28 mouse cellular contexts compared by ENCODE assay signal in genomic region chr9:103430431-103431220, GRCm38 (mm10). TPM values are rescaled to one million over a fixed set of nuclear protein-coding genes. Genes with fewer than 3 reads are reported as not detected.
A peak's percentile ranks its signal among the peaks of the same experiment; 100 is the strongest.
DNase-seq lines count a peak whose midpoint lies in the region; ATAC-seq and TF ChIP-seq lines count a peak whose summit lies in the region.
"Had no signal": no experiment of that assay in that cellular context is flagged by ENCODE, and none has a peak within 500 bp of the region (broad histone marks: within the 10 kb centered on the region; RNA-seq: fewer than 3 reads in every experiment).

No protein-coding gene starts in this region.

- no peaks in the 10 kb centered on the region for H3K79me2 ChIP-seq in heart, adult 2 months (replicated peaks; ENCODE audit: control insufficient read depth, insufficient read depth, low read length)

- peaks cover 2% of the 10 kb centered on the region; the same call in 1 of the 2 replicates for H3K4me1 ChIP-seq in heart, adult 2 months (ENCODE audit: control insufficient read depth, insufficient read depth, low read length)
- peaks cover 46% of the 10 kb centered on the region for H3K4me1 ChIP-seq in heart, postnatal 0 days (ENCODE audit: control insufficient read depth, insufficient read depth)
- peaks cover 5% of the 10 kb centered on the region for H3K4me1 ChIP-seq in forebrain, embryonic 16.5 days (replicated peaks; ENCODE audit: control insufficient read depth, insufficient read depth, low read length)

- intact Hi-C loops in gastrocnemius, adult 2 months (cut with DNase I) = loop anchor here (5.0 kb wide), 2 partner anchors 33 to 63 kb away; partner anchors contain the start of gene Cdv3
- intact Hi-C loops in gastrocnemius, postnatal 36 days (cut with DNase I) = loop anchor here (5.0 kb wide), 1 partner anchor 33 kb away; no protein-coding TSS in a partner anchor
- intact Hi-C loops in heart, adult 2 months (cut with DNase I) = no loop called here
- intact Hi-C loops in heart, postnatal 36 days (cut with DNase I) = no loop called here

- TF ChIP-seq EP300 in heart, adult 2 months (IDR thresholded peaks at IDR 0.05; ENCODE audit: insufficient read depth, low read depth, low read length) = no peak
- no peak for TF ChIP-seq EP300 in heart, postnatal 0 days (IDR thresholded peaks at IDR 0.05; ENCODE audit: low read depth)

- H3K4me2 ChIP-seq in heart, postnatal 0 days (ENCODE audit: low read depth, low read length) = no peak overlapping the region
- no peak overlapping the region for H3K4me2 ChIP-seq in forebrain, embryonic 16.5 days (ENCODE audit: low read length)
- H3K4me2 ChIP-seq: embryonic facial prominence, embryonic 13.5 days; forebrain, embryonic 12.5 days; forebrain, embryonic 15.5 days; hindbrain, embryonic 12.5 days; hindbrain, embryonic 15.5 days had no signal

- H3K9ac ChIP-seq in heart, adult 2 months (ENCODE audit: low read depth, low read length) = no peak overlapping the region
- H3K9ac ChIP-seq in heart, postnatal 0 days (replicated peaks; ENCODE audit: low read depth, low read length) = no peak overlapping the region
- H3K9ac ChIP-seq in forebrain, embryonic 16.5 days (replicated peaks; ENCODE audit: low read depth, low read length) = no peak overlapping the region
- H3K9ac ChIP-seq: embryonic facial prominence, embryonic 13.5 days; forebrain, embryonic 12.5 days; forebrain, embryonic 15.5 days; hindbrain, embryonic 12.5 days; hindbrain, embryonic 15.5 days had no signal

- no peak for TF ChIP-seq POLR2A in heart, adult 2 months (IDR thresholded peaks at IDR 0.05; ENCODE audit: insufficient read depth, low read depth, low read length)

- WGBS in heart, adult 2 months = 62% methylated on average over 13 of the region's 13 CpGs
- 52% methylated on average over 13 of the region's 13 CpGs for WGBS in heart, postnatal 0 days
- 88% methylated on average over 13 of the region's 13 CpGs for WGBS in forebrain, embryonic 16.5 days

- no peaks in the 10 kb centered on the region for H3K9me3 ChIP-seq in heart, postnatal 0 days (replicated peaks; ENCODE audit: control insufficient read depth, low read length)
- H3K9me3 ChIP-seq in forebrain, embryonic 16.5 days (ENCODE audit: control insufficient read depth, low read length) = no peaks in the 10 kb centered on the region
- H3K9me3 ChIP-seq: embryonic facial prominence, embryonic 10.5 days; embryonic facial prominence, embryonic 13.5 days; forebrain, embryonic 12.5 days; forebrain, embryonic 15.5 days; hindbrain, embryonic 12.5 days; hindbrain, embryonic 15.5 days had no signal

- ATAC-seq in heart, postnatal 0 days (ENCODE audit: insufficient read depth, low read depth) = peak; percentile 30; the same call in 1 of the 2 replicates
- no peak for ATAC-seq in forebrain, embryonic 16.5 days
- ATAC-seq: activated CD4-positive, CD25-positive, alpha-beta regulatory T cell, adult 4 months; CD4-positive, CD25-positive, alpha-beta regulatory T cell, adult 4 months; forebrain, embryonic 15.5 days; intestine, postnatal 0 days had no signal

- TF ChIP-seq CTCF in gastrocnemius, adult 2 months (IDR thresholded peaks at IDR 0.05) = no peak
- no peak for TF ChIP-seq CTCF in heart, adult 2 months (IDR thresholded peaks at IDR 0.05)
- no peak for TF ChIP-seq CTCF in heart, postnatal 0 days (IDR thresholded peaks at IDR 0.05; ENCODE audit: low read depth)

- no peaks in the 10 kb centered on the region for H3K27me3 ChIP-seq in heart, adult 2 months (ENCODE audit: control insufficient read depth, insufficient read depth, low read length)
- H3K27me3 ChIP-seq in heart, postnatal 0 days (ENCODE audit: control insufficient read depth, insufficient read depth, low read length) = no peaks in the 10 kb centered on the region
- no peaks in the 10 kb centered on the region for H3K27me3 ChIP-seq in forebrain, embryonic 16.5 days (replicated peaks; ENCODE audit: control insufficient read depth, insufficient read depth, low read length)
- H3K27me3 ChIP-seq: embryonic facial prominence, embryonic 13.5 days; forebrain, embryonic 12.5 days; forebrain, embryonic 15.5 days; hindbrain, embryonic 12.5 days; hindbrain, embryonic 15.5 days had no signal

- H3K4me3 ChIP-seq in gastrocnemius, adult 2 months = no peak overlapping the region
- no peak overlapping the region for H3K4me3 ChIP-seq in heart, adult 2 months
- no peak overlapping the region for H3K4me3 ChIP-seq in heart, postnatal 0 days (ENCODE audit: low read depth, low read length)
- H3K4me3 ChIP-seq in forebrain, embryonic 16.5 days (replicated peaks; ENCODE audit: low read length) = no peak overlapping the region
- H3K4me3 ChIP-seq: embryonic facial prominence, embryonic 10.5 days; embryonic facial prominence, embryonic 13.5 days; erythroblast, embryonic 14.5 days; forebrain, embryonic 12.5 days; forebrain, embryonic 15.5 days; hindbrain, embryonic 12.5 days; hindbrain, embryonic 15.5 days had no signal

- peak; percentile 30 for DNase-seq in gastrocnemius, adult 2 months
- no peak for DNase-seq in gastrocnemius, postnatal 36 days
- DNase-seq in heart, adult 2 months = no peak
- no peak for DNase-seq in heart, postnatal 36 days
- no peak for DNase-seq in heart, postnatal 0 days (ENCODE audit: low spot score)
- DNase-seq in heart, postnatal 4 days = no peak
- peak; percentile 49 for DNase-seq in skeletal muscle tissue, adult 2 months (ENCODE audit: low read depth, low spot score)
- DNase-seq: adrenal gland, adult 8-10 months; adrenal gland, postnatal 25 days; B cell, adult 2 months; cerebellum, adult 11-12 months; cerebellum, adult 8-10 months; cerebellum, postnatal 10 days; cerebellum, postnatal 36 days; embryo, embryonic 11 days; kidney, adult 2 months had no signal

- peak overlapping the region; percentile 86 for H3K27ac ChIP-seq in gastrocnemius, adult 2 months
- peak overlapping the region; percentile 60 for H3K27ac ChIP-seq in heart, adult 2 months
- H3K27ac ChIP-seq in heart, postnatal 0 days (ENCODE audit: low read depth) = peak overlapping the region; percentile 26
- no peak overlapping the region for H3K27ac ChIP-seq in forebrain, embryonic 16.5 days (ENCODE audit: low read length)
- H3K27ac ChIP-seq: embryonic facial prominence, embryonic 10.5 days; embryonic facial prominence, embryonic 13.5 days; forebrain, embryonic 15.5 days; hindbrain, embryonic 12.5 days; hindbrain, embryonic 15.5 days had no signal

- no peaks in the 10 kb centered on the region for H3K36me3 ChIP-seq in heart, adult 2 months (ENCODE audit: control insufficient read depth, insufficient read depth, low read length)
- no peaks in the 10 kb centered on the region for H3K36me3 ChIP-seq in heart, postnatal 0 days (replicated peaks; ENCODE audit: control insufficient read depth, insufficient read depth, low read length)
- no peaks in the 10 kb centered on the region for H3K36me3 ChIP-seq in forebrain, embryonic 16.5 days (ENCODE audit: control insufficient read depth, insufficient read depth)
- H3K36me3 ChIP-seq: embryonic facial prominence, embryonic 10.5 days; embryonic facial prominence, embryonic 13.5 days; forebrain, embryonic 12.5 days; forebrain, embryonic 15.5 days; hindbrain, embryonic 12.5 days; hindbrain, embryonic 15.5 days had no signal

RNA-seq across cellular contexts. Expression of gene Bfsp2, which starts 49.6 kb away (rescaled TPM):
- total RNA-seq in gastrocnemius, adult 2 months (2021) = under 1 TPM in 1 of 2 experiments, not detected in 1; 0.42 TPM
- under 1 TPM; 0.35 to 0.71 TPM for total RNA-seq in gastrocnemius, postnatal 36 days (2021)
- under 1 TPM; 0.52 to 0.99 TPM for total RNA-seq in heart, adult 2 months (2021)
- 0.31 TPM in 1 of 2 replicates, not detected in the other for polyA plus RNA-seq in heart, adult 2 months (2012; rRNA removed)
- total RNA-seq in heart, postnatal 36 days (2021) = under 1 TPM; 0.28 to 0.60 TPM
- total RNA-seq in heart, postnatal 0 days (2014; rRNA removed; ENCODE audit: low replicate concordance) = not detected in 2 replicates
- 1.7 and 2.3 TPM in 2 replicates for polyA plus RNA-seq in heart, postnatal 0 days (2015; fragmentation: Nextera tagmentation; extraction: Ambion mirVana)
- under 1 TPM; 0.38 to 0.88 TPM for total RNA-seq in heart, postnatal 4 days (2021)
- 0.90 and 1.1 TPM in 2 replicates for polyA plus RNA-seq in forebrain, embryonic 16.5 days (2015; fragmentation: Nextera tagmentation; extraction: Ambion mirVana)
- total RNA-seq: adrenal gland, adult 8-10 months; adrenal gland, postnatal 25 days; ES-E14 had no signal

Comparison
In these comparisons a context has a peak if more than half of its experiments do, and no peak if none do; other contexts are left out.
1. DNase-seq: peak in gastrocnemius, adult 2 months (single experiment) and skeletal muscle tissue, adult 2 months (single experiment); none in gastrocnemius, postnatal 36 days (0 of 2), heart, adult 2 months (0 of 2), heart, postnatal 36 days (0 of 2), heart, postnatal 0 days (single experiment) and heart, postnatal 4 days (single experiment).
2. intact Hi-C loops: an anchor here in gastrocnemius, adult 2 months (5.0 kb wide) and gastrocnemius, postnatal 36 days (5.0 kb wide); none called in heart, adult 2 months and heart, postnatal 36 days.